Mouse (Mus musculus) heart, postnatal 0 days (tissue): Measurements from ENCODE around the gene Dnmt3b. TPM values are rescaled to one million over a fixed set of nuclear protein-coding genes. Genes with fewer than 3 reads are reported as not detected.

ENCODE experiments used
- ATAC-seq: fragments of 200-750 bp; cut with Nextera tagmentation; 2 replicates; pipeline ENCODE4 v1.8.0; 2017; ENCODE audit warnings: low read depth, moderate number of reproducible peaks, moderate library complexity; ENCODE audit not compliant: insufficient read depth
- DNase-seq: peaks from one replicate; pipeline ENCODE4 v3.0.0-alpha.2; 2016; ENCODE audit warnings: low spot score
- H3K27ac ChIP-seq: fragments of 300-500 bp; sonication (generic); 2 replicates; pipeline ENCODE4 v1.5.1; 2014; ENCODE audit warnings: low read depth, mild to moderate bottlenecking
- H3K27me3 ChIP-seq: fragments of 300-500 bp; sonication (generic); 2 replicates; pipeline ENCODE4 v1.6.1; 2014; ENCODE audit warnings: low read length, mixed read lengths; ENCODE audit not compliant: control insufficient read depth, insufficient read depth
- H3K36me3 ChIP-seq: fragments of 300-500 bp; sonication (generic); replicated peaks from 2 replicates; pipeline ENCODE4 v1.6.1; 2014; ENCODE audit warnings: low read length, mixed read lengths; ENCODE audit not compliant: control insufficient read depth, insufficient read depth
- H3K4me1 ChIP-seq: fragments of 300-500 bp; sonication (generic); 2 replicates; pipeline ENCODE4 v1.6.1; 2014; ENCODE audit warnings: antibody characterized with exemption; ENCODE audit not compliant: control insufficient read depth, insufficient read depth
- H3K4me2 ChIP-seq: fragments of 300-500 bp; sonication (generic); 2 replicates; pipeline ENCODE4 v1.6.1; 2014; ENCODE audit warnings: low read depth, mild to moderate bottlenecking, low read length, moderate library complexity
- H3K4me3 ChIP-seq: fragments of 300-500 bp; sonication (generic); 2 replicates; pipeline ENCODE4 v1.5.1; 2014; ENCODE audit warnings: low read depth, low read length
- H3K9ac ChIP-seq: fragments of 300-500 bp; sonication (generic); replicated peaks from 2 replicates; pipeline ENCODE4 v1.6.1; 2014; ENCODE audit warnings: low read depth, low read length, mixed read lengths
- H3K9me3 ChIP-seq: fragments of 300-500 bp; sonication (generic); replicated peaks from 2 replicates; pipeline ENCODE4 v1.6.1; 2016; ENCODE audit warnings: low read length; ENCODE audit not compliant: control insufficient read depth
- CTCF ChIP-seq: IDR thresholded peaks from 2 replicates; pipeline ENCODE4 v1.5.1; 2016; ENCODE audit warnings: antibody characterized with exemption, control low read depth, low read depth
- EP300 ChIP-seq: IDR thresholded peaks from 2 replicates; pipeline ENCODE4 v1.6.1; 2016; ENCODE audit warnings: antibody characterized with exemption, low read depth
- WGBS: fragments of 180-500 bp; shearing (Covaris S2); extraction: QIAGEN DNeasy Blood & Tissue Kit; methylation state at CpG from one replicate; pipeline ENCODE4 v1.1.7; 2014; 5-methylcytosine and 5-hydroxymethylcytosine counted together
- polyA plus RNA-seq: library from polyadenylated mRNA; unstranded; fragments of >200 nt; fragmentation: Nextera tagmentation; extraction: Ambion mirVana; gene quantifications from 2 replicates; pipeline ENCODE4 v1.2.1, GENCODE M21; 2015
- total RNA-seq: library from RNA; depleted of rRNA; stranded (reverse); fragments of >200 nt; gene quantifications from 2 replicates; pipeline ENCODE4 v1.2.3, GENCODE M21; 2014; ENCODE audit warnings: low replicate concordance

Gene Dnmt3b
- total and polyA plus RNA-seq, 2 experiments from 2014 or later: 1.4 to 1.8 TPM

DNA sequence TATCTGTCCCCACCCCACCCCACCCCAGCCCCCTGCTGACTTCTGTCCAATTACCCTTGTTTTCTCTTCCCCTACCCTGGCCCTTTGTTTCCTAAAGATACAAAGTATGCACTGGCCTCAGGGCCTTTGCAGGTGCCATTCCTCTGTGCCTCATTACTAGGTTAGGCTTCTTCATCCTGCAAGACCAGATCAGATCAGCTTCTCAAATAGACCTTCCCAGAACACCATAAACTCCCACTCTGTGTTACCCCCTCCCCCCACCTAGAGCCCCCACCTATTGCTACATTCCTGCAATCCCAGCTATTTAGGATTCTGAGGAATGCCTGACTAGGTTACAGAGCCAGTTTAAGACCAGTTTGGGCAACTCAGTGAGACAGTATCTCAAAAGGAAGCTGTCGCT lies 37.5 kb upstream of the Dnmt3b start:
- no peak overlapping the region for H3K9ac ChIP-seq
- no peak overlapping the region for H3K4me3 ChIP-seq
- WGBS: 86% methylated on average over 1 of the region's 1 CpGs
- peaks cover 29% of the 10 kb centered on the region for H3K4me1 ChIP-seq
- H3K36me3 ChIP-seq: 0 out of 2 replicates have a peak, but pooled peaks cover 6% of the 10 kb centered on the region
- no peak overlapping the region for H3K27ac ChIP-seq
- ATAC-seq (no peak), DNase-seq (no peak)
- no peak overlapping the region for H3K4me2 ChIP-seq
- H3K27me3 ChIP-seq: no peaks in the 10 kb centered on the region
- TF ChIP-seq CTCF (no peak), EP300 (no peak)
- no peaks in the 10 kb centered on the region for H3K9me3 ChIP-seq

DNA sequence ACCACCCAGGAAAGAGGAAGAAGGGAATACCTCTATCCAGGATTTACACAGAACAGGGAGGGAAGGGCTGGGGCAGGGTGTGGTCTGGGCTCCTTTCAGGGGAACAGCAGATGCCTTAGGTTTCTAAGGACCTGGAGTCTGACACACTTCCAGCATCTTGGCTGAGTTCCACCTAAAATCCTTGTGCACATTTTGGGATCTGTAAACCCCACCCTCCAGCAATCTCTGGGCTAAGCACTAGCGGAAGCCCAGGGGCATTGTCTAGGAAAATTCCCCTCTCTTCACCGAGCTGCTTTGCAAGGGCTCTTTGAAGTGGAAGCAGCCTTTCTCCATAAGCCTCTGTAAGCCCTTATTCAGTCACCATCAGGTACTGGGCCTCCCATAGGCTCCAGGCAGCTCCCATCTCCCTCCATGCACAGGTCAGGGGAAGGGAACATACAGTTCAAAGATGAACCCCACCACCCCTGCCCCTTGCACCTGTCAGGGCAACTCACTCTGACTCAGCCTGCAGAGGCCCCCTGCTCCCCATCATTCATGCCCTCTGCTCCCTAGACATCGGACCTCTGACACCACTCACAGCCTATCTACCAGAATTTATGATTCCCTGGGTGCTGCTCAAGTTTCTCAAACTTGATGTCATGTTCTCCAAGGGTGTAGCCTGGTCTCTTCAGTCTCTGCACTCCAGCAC lies 36.5 kb upstream of the Dnmt3b start:
- H3K9ac ChIP-seq: no peak overlapping the region

DNA sequence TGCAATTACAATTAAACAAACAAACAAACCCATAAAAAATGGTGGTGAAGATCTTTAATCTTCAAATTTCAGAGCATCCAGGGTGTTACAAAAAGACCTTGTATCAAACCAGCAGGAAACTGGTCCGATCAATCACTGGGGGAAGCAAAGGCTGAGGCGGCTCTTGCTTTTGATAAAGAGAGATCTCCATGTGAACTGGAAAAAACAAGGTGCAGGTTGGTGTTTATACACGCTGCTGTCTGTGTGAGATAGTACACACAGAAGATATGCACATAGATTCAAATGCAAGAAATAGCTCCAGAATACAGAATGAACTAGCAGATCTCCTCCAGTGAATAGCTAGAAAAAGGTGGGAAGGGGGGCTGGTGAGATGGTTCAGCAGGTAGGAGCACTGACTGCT lies 32.4 kb upstream of the Dnmt3b start:
- Histone ChIP-seq H3K36me3 (peaks cover 55% of the 10 kb centered on the region), H3K9ac (no peak overlapping the region), H3K27me3 (no peaks in the 10 kb centered on the region), H3K4me2 (no peak overlapping the region), H3K27ac (no peak overlapping the region), H3K4me3 (no peak overlapping the region), H3K9me3 (no peaks in the 10 kb centered on the region), H3K4me1 (peaks cover 6% of the 10 kb centered on the region; the same call in 1 of the 2 replicates)
- TF ChIP-seq CTCF: no peak
- TF ChIP-seq EP300: no peak
- WGBS: 91% methylated on average over 3 of the region's 3 CpGs
- DNase-seq (no peak), ATAC-seq (no peak)

More for the DNA sequence above, 36.5 kb upstream of the Dnmt3b start:
- Histone ChIP-seq H3K27me3 (no peaks in the 10 kb centered on the region), H3K27ac (no peak overlapping the region), H3K9me3 (no peaks in the 10 kb centered on the region), H3K4me2 (no peak overlapping the region), H3K4me3 (no peak overlapping the region), H3K4me1 (peaks cover 26% of the 10 kb centered on the region), H3K36me3 (peaks cover 14% of the 10 kb centered on the region; the same call in 1 of the 2 replicates)
- DNase-seq (no peak), ATAC-seq (no peak)
- WGBS: 35% methylated on average over 3 of the region's 3 CpGs
- no peak for TF ChIP-seq CTCF
- no peak for TF ChIP-seq EP300

DNA sequence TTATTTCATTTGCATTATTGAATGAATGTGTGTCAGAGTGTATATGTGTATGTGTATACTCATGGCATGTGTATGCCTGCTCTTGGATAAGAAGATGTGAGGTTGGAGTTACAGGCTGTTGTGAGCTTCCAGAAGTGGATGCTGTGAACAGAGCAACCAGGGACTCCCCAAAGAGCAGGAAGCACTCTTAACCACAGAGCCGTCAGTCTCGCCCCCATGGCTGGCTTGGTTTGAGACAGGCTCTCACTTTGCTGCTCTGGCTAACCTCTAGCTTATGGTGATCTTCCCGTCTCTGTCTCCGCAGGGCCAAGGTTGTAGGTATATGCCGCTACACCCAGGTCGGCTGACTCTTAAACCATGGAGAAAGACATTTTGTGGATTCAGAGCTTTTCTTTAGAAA lies 30.8 kb upstream of the Dnmt3b start:
- Histone ChIP-seq H3K9me3 (no peaks in the 10 kb centered on the region), H3K36me3 (peaks cover 70% of the 10 kb centered on the region), H3K9ac (no peak overlapping the region), H3K4me2 (no peak overlapping the region), H3K4me1 (no peaks in the 10 kb centered on the region), H3K4me3 (no peak overlapping the region), H3K27me3 (no peaks in the 10 kb centered on the region), H3K27ac (no peak overlapping the region)
- TF ChIP-seq CTCF: no peak
- no peak for TF ChIP-seq EP300
- WGBS: 86% methylated on average over 6 of the region's 6 CpGs
- no peak for DNase-seq
- ATAC-seq: no peak

DNA sequence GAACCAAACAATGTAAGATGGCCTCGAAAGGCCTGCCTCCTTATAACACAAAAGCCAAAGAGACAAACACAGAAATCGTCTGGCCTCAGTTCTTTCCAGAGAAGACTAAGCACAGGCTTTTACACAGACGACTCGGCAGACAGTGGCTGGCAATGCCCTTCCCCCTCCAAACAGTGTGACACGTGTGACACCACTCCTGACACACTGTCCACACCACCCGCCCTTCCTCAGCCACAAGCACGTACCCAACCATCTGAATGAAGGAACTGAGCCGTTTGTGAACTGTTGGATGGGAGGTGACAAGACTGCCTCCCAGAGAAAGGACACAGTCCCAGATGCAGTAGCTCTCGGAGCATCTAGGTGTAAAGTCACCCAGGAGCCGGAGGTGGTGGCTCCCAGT lies 30.4 kb upstream of the Dnmt3b start:
- ATAC-seq (no peak), DNase-seq (no peak)
- 60% methylated on average over 10 of the region's 10 CpGs for WGBS
- no peak overlapping the region for H3K27ac ChIP-seq
- no peaks in the 10 kb centered on the region for H3K27me3 ChIP-seq
- peaks cover 74% of the 10 kb centered on the region for H3K36me3 ChIP-seq
- no peak overlapping the region for H3K9ac ChIP-seq
- H3K4me3 ChIP-seq: no peak overlapping the region
- H3K4me1 ChIP-seq: no peaks in the 10 kb centered on the region
- H3K4me2 ChIP-seq: no peak overlapping the region
- TF ChIP-seq CTCF (no peak), EP300 (no peak)
- no peaks in the 10 kb centered on the region for H3K9me3 ChIP-seq

DNA sequence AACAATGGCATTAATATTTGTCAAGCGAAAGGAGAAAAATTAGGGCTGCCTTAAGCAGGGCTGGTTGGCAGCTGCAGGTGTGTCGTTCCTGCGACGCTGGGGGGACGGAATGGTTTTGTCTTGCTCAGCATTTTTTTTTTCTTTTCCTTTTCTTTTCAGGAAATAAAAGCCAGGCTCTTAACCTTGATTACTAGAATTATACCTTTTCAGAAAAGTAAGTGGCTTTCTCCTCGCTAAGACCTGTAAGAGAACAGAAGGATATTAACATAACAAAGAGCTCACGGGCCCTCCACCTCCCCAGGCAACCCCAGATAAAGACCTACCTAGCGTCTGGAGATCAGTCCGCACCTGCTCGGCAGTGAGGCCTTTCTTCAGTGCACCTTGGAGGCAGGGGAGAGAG lies 26.8 kb upstream of the Dnmt3b start:
- H3K9me3 ChIP-seq: no peaks in the 10 kb centered on the region
- peaks cover 91% of the 10 kb centered on the region for H3K36me3 ChIP-seq
- no peak overlapping the region for H3K4me3 ChIP-seq
- H3K27me3 ChIP-seq: no peaks in the 10 kb centered on the region
- WGBS: 78% methylated on average over 10 of the region's 10 CpGs
- H3K9ac ChIP-seq: no peak overlapping the region
- H3K4me2 ChIP-seq: no peak overlapping the region
- DNase-seq (no peak), ATAC-seq (no peak)
- H3K4me1 ChIP-seq: no peaks in the 10 kb centered on the region
- no peak for TF ChIP-seq CTCF
- H3K27ac ChIP-seq: no peak overlapping the region
